Mouse (Mus musculus) CH12.LX (cell line): ENCODE results near the gene Ddi2. TPM values are rescaled to one million over a fixed set of nuclear protein-coding genes. Genes with fewer than 3 reads are reported as not detected.

ENCODE experiments used
- DNase-seq: peaks from one replicate; pipeline ENCODE4 v3.0.0-alpha.2; 2013; ENCODE audit errors: extremely low read depth
- H3K27ac ChIP-seq: 2 replicates; pipeline ENCODE4 v1.5.1; 2012; ENCODE audit warnings: low read depth, mild to moderate bottlenecking, control low read depth, moderate library complexity; ENCODE audit not compliant: insufficient read depth
- H3K27me3 ChIP-seq: replicated peaks from 2 replicates; pipeline ENCODE3; 2012; ENCODE audit warnings: inconsistent platforms
- H3K36me3 ChIP-seq, 2 experiments: replicated peaks in 1 of 2; 2 replicates each; pipeline versions ENCODE3 to v1.6.1; 2012; ENCODE audit warnings: inconsistent platforms in 1 of 2, low read length in 1 of 2, mild to moderate bottlenecking in 1 of 2, mixed read lengths in 1 of 2, moderate library complexity in 1 of 2; ENCODE audit not compliant: control insufficient read depth in 1 of 2, insufficient read depth in 1 of 2
- H3K4me1 ChIP-seq, 2 experiments: 2 replicates each; pipeline ENCODE4 v1.6.1; 2012; ENCODE audit warnings: inconsistent platforms in 1 of 2, moderate library complexity in 1 of 2; ENCODE audit not compliant: insufficient read depth in 2 of 2, control insufficient read depth in 1 of 2
- H3K4me2 ChIP-seq: 2 replicates; pipeline ENCODE4 v1.6.1; 2012; ENCODE audit warnings: low read depth, mild to moderate bottlenecking, control low read depth; ENCODE audit not compliant: poor library complexity, insufficient read depth, severe bottlenecking
- H3K4me3 ChIP-seq, 3 experiments: fragments of 150-350 bp in 1 of 3; sonication (generic) in 1 of 3; replicated peaks in 1 of 3; 2 replicates each; pipeline versions ENCODE3 to v1.5.1; 2011 to 2012; ENCODE audit warnings: low read depth in 2 of 3, low read length in 2 of 3, mild to moderate bottlenecking in 2 of 3, moderate library complexity in 2 of 3, control low read depth in 1 of 3, improper control_type of control experiment in 1 of 3, inconsistent platforms in 1 of 3, mixed read lengths in 1 of 3; ENCODE audit not compliant: poor library complexity in 1 of 3
- H3K79me2 ChIP-seq: replicated peaks from 2 replicates; pipeline ENCODE4 v1.6.1; 2012; ENCODE audit warnings: mild to moderate bottlenecking, moderate library complexity; ENCODE audit not compliant: control insufficient read depth, poor library complexity, insufficient read depth, severe bottlenecking; ENCODE audit errors: extremely low read depth
- H3K9ac ChIP-seq: 2 replicates; pipeline ENCODE4 v1.6.1; 2012; ENCODE audit warnings: low read depth, mild to moderate bottlenecking, control low read depth, moderate library complexity; ENCODE audit not compliant: insufficient read depth
- H3K9me3 ChIP-seq: replicated peaks from 2 replicates; pipeline ENCODE3; 2012; ENCODE audit warnings: low read length, inconsistent platforms, mixed read lengths
- BHLHE40 ChIP-seq: IDR thresholded peaks from 2 replicates; pipeline ENCODE4 v1.6.1; 2011; ENCODE audit warnings: mild to moderate bottlenecking, low read depth, low read length, improper control_type of control experiment
- CHD2 ChIP-seq: IDR thresholded peaks from 2 replicates; pipeline ENCODE4 v1.6.1; 2011; ENCODE audit warnings: low read length, improper control_type of control experiment
- CTCF ChIP-seq, 2 experiments: IDR thresholded peaks in 1 of 2; conservative IDR thresholded peaks in 1 of 2; 2 replicates each; pipeline ENCODE4 v1.5.1; 2011 to 2012; ENCODE audit warnings: low read depth in 2 of 2, low read length in 2 of 2, improper control_type of control experiment in 1 of 2, inconsistent platforms in 1 of 2, mild to moderate bottlenecking in 1 of 2, moderate library complexity in 1 of 2
- ELF1 ChIP-seq: IDR thresholded peaks from 2 replicates; pipeline ENCODE4 v1.6.1; 2014; ENCODE audit warnings: low read depth, mild to moderate bottlenecking, inconsistent platforms, low read length, improper control_type of control experiment
- ETS1 ChIP-seq: conservative IDR thresholded peaks from 2 replicates; pipeline ENCODE4 v1.6.1; 2012; ENCODE audit warnings: low read depth, mild to moderate bottlenecking, inconsistent platforms, low read length, improper control_type of control experiment, moderate library complexity
- IRF4 ChIP-seq: IDR thresholded peaks from 2 replicates; pipeline ENCODE4 v1.6.1; 2014; ENCODE audit warnings: low read depth, mild to moderate bottlenecking, inconsistent platforms, low read length, improper control_type of control experiment
- JUN ChIP-seq: IDR thresholded peaks from 2 replicates; pipeline ENCODE4 v1.6.1; 2011; ENCODE audit warnings: low read depth, mild to moderate bottlenecking, low read length, improper control_type of control experiment, moderate library complexity; ENCODE audit not compliant: insufficient read depth
- JUND ChIP-seq: conservative IDR thresholded peaks from 2 replicates; pipeline ENCODE4 v1.6.1; 2011; ENCODE audit warnings: low read depth, low read length, improper control_type of control experiment
- MAFK ChIP-seq: IDR thresholded peaks from 2 replicates; pipeline ENCODE4 v1.6.1; 2011; ENCODE audit warnings: low read length, improper control_type of control experiment; ENCODE audit not compliant: insufficient replicate concordance
- MAX ChIP-seq: IDR thresholded peaks from 2 replicates; pipeline ENCODE4 v1.6.1; 2011; ENCODE audit warnings: low read length, improper control_type of control experiment
- MEF2A ChIP-seq: IDR thresholded peaks from 2 replicates; pipeline ENCODE4 v1.6.1; 2014; ENCODE audit warnings: low read depth, mild to moderate bottlenecking, inconsistent platforms, low read length, improper control_type of control experiment, borderline replicate concordance
- MXI1 ChIP-seq: IDR thresholded peaks from 2 replicates; pipeline ENCODE4 v1.6.1; 2011; ENCODE audit warnings: mild to moderate bottlenecking, low read depth, low read length, improper control_type of control experiment
- MYC ChIP-seq: IDR thresholded peaks from 2 replicates; pipeline ENCODE4 v1.6.1; 2011; ENCODE audit warnings: low read depth, mild to moderate bottlenecking, improper control_type of control experiment, low read length
- NRF1 ChIP-seq: IDR thresholded peaks from 2 replicates; pipeline ENCODE4 v1.6.1; 2014; ENCODE audit warnings: low read depth, mild to moderate bottlenecking, inconsistent platforms, low read length, improper control_type of control experiment, moderate library complexity
- PAX5 ChIP-seq: IDR thresholded peaks from 2 replicates; pipeline ENCODE4 v1.6.1; 2012; ENCODE audit warnings: low read length, inconsistent platforms, mixed read lengths
- RAD21 ChIP-seq: IDR thresholded peaks from 2 replicates; pipeline ENCODE4 v1.6.1; 2011; ENCODE audit warnings: low read depth, mild to moderate bottlenecking, low read length, improper control_type of control experiment, moderate library complexity
- SIN3A ChIP-seq: IDR thresholded peaks from 2 replicates; pipeline ENCODE4 v1.6.1; 2012; ENCODE audit warnings: low read length, improper control_type of control experiment, inconsistent platforms
- TCF12 ChIP-seq: IDR thresholded peaks from 2 replicates; pipeline ENCODE4 v1.6.1; 2014; ENCODE audit warnings: low read depth, mild to moderate bottlenecking, inconsistent platforms, low read length, improper control_type of control experiment
- ZC3H11A ChIP-seq: IDR thresholded peaks from 2 replicates; pipeline ENCODE4 v1.6.1; 2012; ENCODE audit warnings: low read depth, mild to moderate bottlenecking, inconsistent platforms, low read length, improper control_type of control experiment
- ZKSCAN1 ChIP-seq: IDR thresholded peaks from 2 replicates; pipeline ENCODE4 v1.6.1; 2012; ENCODE audit warnings: low read depth, inconsistent platforms, low read length, improper control_type of control experiment, borderline replicate concordance
- ZMIZ1 ChIP-seq: IDR thresholded peaks from 2 replicates; pipeline ENCODE4 v1.6.1; 2012; ENCODE audit warnings: low read depth, mild to moderate bottlenecking, inconsistent platforms, low read length, improper control_type of control experiment
- ZNF384 ChIP-seq: IDR thresholded peaks from 2 replicates; pipeline ENCODE4 v1.6.1; 2012; ENCODE audit warnings: low read depth, low read length, improper control_type of control experiment, inconsistent platforms
- dilution Hi-C: fragments of 300-500 bp; cut with MboI; formaldehyde crosslinking; loops from 2 replicates; pipeline ENCODE4 v1.14.3; 2020; ENCODE audit warnings: low sequenced_read_pairs; ENCODE audit not compliant: extremely low pct_unique_long_range_greater_than_20kb, extremely low pct_ligation_motif_present
- in situ Hi-C: fragments of 300-500 bp; cut with MboI; formaldehyde crosslinking; loops from 3 replicates; pipeline ENCODE4 v1.14.3; 2019; ENCODE audit warnings: low sequenced_read_pairs, low pct_ligation_motif_present, low pct_unique_long_range_greater_than_20kb, mixed read lengths
- polyA plus RNA-seq: library from polyadenylated mRNA; unstranded; fragments of >175 nt; gene quantifications from 2 replicates; pipeline ENCODE4 v1.2.1, GENCODE M21; 2012; ENCODE audit warnings: low read depth; ENCODE audit not compliant: insufficient read length
- total RNA-seq, 2 experiments: library from RNA; depleted of rRNA; stranded (reverse); fragments of 300-350 nt in 1 of 2; fragments of >200 nt in 1 of 2; gene quantifications; 2 replicates each; pipeline ENCODE4 v1.2.3; 2012 to 2014

Gene Ddi2
- total and polyA plus RNA-seq, 3 experiments = 18.0 to 37.3 (median 19.9) TPM

DNA sequence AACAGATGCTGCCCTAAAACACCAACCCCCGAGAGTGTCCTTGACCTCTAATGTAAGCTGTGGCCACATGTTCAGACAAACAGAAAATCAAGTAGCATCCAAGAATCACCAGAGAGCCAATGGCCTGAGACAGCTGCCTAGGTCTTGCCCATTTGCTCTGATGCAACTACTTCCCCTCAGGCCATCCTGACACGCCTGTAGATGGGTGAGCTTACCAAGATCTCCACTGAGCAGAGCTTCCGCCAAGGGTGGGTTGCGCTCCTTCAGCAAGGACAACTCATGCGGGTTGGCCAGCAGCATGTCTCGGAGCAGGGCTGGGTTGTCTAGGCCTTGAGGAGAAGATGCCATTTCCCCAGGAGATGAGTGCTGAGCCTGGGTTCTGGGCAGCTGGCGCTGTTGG is 15.2 kb downstream of the Ddi2 start:
- Histone ChIP-seq H3K9ac (no peak overlapping the region), H3K27ac (no peak overlapping the region), H3K4me3 (no peak overlapping the region), H3K36me3 (peaks cover 71 to 91% of the 10 kb centered on the region in 2 experiments), H3K4me1 (peaks cover under 1 to 21% of the 10 kb centered on the region in 2 experiments; a peak in 3 of 4 replicates), H3K27me3 (no peaks in the 10 kb centered on the region), H3K4me2 (no peak overlapping the region), H3K9me3 (no peaks in the 10 kb centered on the region), H3K79me2 (peaks cover 3% of the 10 kb centered on the region; the same call in 1 of the 2 replicates)
- TF ChIP-seq ZNF384 = no peak
- no peak for TF ChIP-seq SIN3A
- TF ChIP-seq BHLHE40 = no peak
- TF ChIP-seq ZC3H11A = no peak
- no peak for TF ChIP-seq JUND
- no peak for TF ChIP-seq ZMIZ1
- TF ChIP-seq MAFK = no peak
- no peak for TF ChIP-seq IRF4
- TF ChIP-seq JUN = no peak
- no peak for TF ChIP-seq TCF12
- in situ Hi-C loops = no loop called here
- dilution Hi-C loops = no loop called here
- no peak for DNase-seq

GRCm38 (mm10) chr4:141705331-141705730 is 17.9 kb downstream of the Ddi2 start:
- H3K4me1 ChIP-seq = peaks cover 5 to 17% of the 10 kb centered on the region in 2 experiments; a peak in 3 of 4 replicates
- in situ Hi-C loops (no loop called here), dilution Hi-C loops (no loop called here)
- H3K79me2 ChIP-seq = no peaks in the 10 kb centered on the region
- H3K27ac ChIP-seq = no peak overlapping the region
- TF ChIP-seq CTCF (conservative IDR thresholded peaks at IDR 0.05 in 1 of 2, IDR thresholded peaks at IDR 0.05 in 1 of 2; ENCODE audit: low read depth in 2 of 2, low read length in 2 of 2) = no peak
- no peak for TF ChIP-seq CHD2
- no peak for TF ChIP-seq ELF1
- TF ChIP-seq ZKSCAN1 = no peak
- TF ChIP-seq MYC = no peak
- no peak for TF ChIP-seq MAX
- TF ChIP-seq JUND = no peak
- no peak for TF ChIP-seq MXI1
- TF ChIP-seq MEF2A = no peak
- TF ChIP-seq ETS1 = no peak
- TF ChIP-seq RAD21 = no peak
- TF ChIP-seq PAX5 = no peak
- TF ChIP-seq NRF1 = no peak
- TF ChIP-seq JUN = no peak
- no peak for DNase-seq
- peaks cover 70 to 91% of the 10 kb centered on the region in 2 experiments for H3K36me3 ChIP-seq
- no peaks in the 10 kb centered on the region for H3K27me3 ChIP-seq
- H3K4me2 ChIP-seq = no peak overlapping the region
- H3K4me3 ChIP-seq = no peak overlapping the region
- H3K9ac ChIP-seq = no peak overlapping the region
- H3K9me3 ChIP-seq = no peaks in the 10 kb centered on the region
